Mouse (Mus musculus) lung, postnatal 14 days (tissue): ENCODE results near the gene Col4a4.

Source experiments
- DNase-seq: peaks from one replicate; pipeline ENCODE4 v3.0.0; 2021

Gene Col4a4

DNA sequence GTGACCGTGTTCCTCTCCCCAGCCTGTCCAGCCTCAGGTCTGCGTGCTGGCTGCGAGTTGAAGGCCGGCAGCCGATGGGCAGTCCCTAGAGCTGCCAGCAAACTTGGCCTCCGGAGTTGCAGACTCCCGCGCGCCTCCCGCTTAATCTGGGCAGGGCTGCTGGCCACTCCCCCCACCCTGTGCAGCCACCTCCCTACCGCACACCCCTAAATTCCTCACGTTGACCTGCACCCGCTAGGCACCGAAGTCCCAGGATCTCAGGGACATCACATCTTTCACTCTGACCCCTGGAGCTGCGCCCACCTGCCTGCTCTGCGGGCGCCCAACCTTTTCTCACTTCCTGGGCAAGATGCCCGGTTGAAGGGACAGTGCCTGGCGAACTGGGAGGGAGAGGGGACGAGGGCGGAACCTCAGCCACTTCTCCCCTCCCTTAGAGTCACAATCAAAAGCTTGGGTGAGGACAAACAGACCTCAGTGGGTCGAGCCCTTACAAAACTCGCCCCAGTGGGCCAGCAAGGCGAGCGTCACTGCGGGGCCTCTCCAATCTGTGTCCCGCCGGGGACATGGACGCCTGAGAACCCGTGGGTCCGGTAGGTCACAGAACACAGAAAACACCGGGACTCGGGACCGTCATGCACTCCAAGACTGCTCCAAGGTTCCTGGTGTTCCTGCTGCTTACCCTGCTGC, at the start of gene Col4a4, which contains the start of gene Col4a3:
Col4a4 (minus strand) TSS at position 137 of the 687 bp plus-strand sequence.
Col4a3 (plus strand) TSS at position 209 of the 687 bp plus-strand sequence.
- peak; percentile 65 for DNase-seq

DNA sequence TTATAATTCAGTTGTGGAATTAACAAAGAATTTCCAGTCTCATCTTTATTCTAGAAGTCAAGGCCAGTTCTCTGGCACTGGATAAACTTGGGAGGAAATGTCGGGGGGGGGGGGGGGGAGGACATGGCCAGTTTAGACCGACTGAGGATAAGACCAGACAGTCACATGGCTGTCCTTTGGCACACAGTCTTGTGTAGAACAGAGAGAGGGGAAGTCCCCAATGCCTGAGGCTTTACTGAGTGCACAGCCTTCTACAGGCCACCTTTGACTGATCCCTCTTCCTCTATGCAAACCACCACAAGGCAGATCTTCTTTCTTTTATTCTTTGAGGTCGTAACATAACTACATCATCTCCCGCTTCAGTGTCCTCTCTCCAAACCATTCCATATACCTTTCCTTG, 49.7 kb upstream of the Col4a4 start:
- DNase-seq, result no peak

GRCm38 (mm10) chr1:82635254-82635620, 48.6 kb upstream of the Col4a4 start:
- no peak for DNase-seq

- DNase-seq, result peak; percentile 69
These were observed 48.0 kb upstream of the Col4a4 start for GRCm38 (mm10) chr1:82634545-82635253.

GRCm38 (mm10) chr1:82631169-82631792, 44.6 kb upstream of the Col4a4 start:
- no peak for DNase-seq

DNA sequence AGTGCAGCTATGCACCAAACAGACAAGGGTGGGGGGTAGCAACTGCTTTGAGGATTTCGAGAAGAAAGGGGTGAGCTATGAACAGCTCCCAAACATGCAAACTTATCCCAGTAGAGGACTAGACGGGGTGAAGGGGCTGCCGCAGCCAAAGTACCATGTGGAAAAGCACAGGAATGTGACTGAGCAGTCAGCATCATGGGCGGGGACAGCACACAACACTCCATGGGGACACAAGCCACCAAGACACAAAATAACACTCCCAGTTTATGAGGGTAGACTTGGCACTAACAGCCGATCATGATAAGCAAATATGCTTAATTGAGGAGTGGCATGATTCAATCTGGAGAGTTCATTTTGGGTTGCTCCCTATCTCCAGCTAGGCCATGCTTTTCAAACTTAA, 42.8 kb upstream of the Col4a4 start:
- DNase-seq, result no peak

GRCm38 (mm10) chr1:82627652-82628051, 41.0 kb upstream of the Col4a4 start:
- no peak for DNase-seq

DNA sequence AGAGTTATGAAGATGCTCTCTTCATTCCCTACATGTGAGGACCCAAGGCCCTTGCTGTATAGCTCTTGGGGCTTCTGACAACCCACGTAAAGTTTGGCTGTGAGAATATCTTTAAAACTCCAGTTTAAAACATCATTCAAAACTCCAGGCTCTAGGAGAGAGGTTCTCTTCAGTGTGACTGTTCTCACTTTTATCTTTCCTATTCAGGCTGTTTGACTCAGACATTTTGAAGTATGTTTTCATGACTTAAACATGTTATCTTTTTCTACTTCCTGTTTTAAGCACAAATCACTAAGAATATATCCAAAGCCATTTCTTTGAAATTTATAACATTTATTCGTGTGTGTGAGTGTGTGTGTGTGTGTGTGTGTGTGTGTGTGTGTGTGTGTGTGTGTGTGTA, 38.8 kb upstream of the Col4a4 start:
- no peak for DNase-seq

- no peak for DNase-seq
These were observed 38.3 kb upstream of the Col4a4 start for GRCm38 (mm10) chr1:82624934-82625333.

GRCm38 (mm10) chr1:82619981-82620380, 33.3 kb upstream of the Col4a4 start:
- no peak for DNase-seq

DNA sequence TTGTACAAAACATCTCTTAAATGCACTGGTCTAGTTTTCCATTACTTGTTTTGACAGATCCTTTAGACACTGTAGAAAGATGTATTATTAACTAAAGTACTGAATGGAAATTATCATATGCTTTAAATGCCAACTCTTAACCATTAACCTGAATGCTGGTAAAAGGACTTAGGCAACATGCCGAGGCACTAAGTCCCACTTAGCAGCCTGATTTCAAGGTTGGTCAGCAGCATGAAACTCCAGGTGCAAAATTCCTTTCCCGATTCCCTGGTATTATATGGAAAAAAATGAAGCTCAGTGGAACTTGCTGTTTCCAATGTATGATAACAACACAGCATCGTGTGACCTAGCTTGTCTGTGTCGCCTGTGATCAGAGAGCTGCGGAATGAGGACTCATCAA, 31.9 kb upstream of the Col4a4 start:
- DNase-seq, result no peak

DNA sequence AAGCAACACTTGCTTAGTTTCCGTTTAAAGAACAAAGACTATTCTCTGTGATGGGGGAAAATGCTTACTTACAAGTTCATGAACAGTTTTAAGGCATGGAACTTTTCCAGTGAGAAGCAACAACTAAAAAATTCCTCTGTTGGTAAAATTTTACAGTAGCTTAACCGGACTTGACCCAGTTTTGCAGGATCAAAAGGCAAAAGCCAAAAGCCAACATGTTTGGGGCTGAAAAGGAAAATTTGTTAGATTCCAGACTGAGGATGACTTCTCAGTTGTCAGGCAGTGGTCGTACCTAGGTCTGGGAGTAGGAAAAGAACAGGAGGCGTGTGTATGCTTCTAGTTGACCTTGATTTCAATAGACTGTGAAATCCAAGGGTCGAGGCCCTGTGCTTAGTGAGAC, 31.4 kb upstream of the Col4a4 start:
- no peak for DNase-seq

DNA sequence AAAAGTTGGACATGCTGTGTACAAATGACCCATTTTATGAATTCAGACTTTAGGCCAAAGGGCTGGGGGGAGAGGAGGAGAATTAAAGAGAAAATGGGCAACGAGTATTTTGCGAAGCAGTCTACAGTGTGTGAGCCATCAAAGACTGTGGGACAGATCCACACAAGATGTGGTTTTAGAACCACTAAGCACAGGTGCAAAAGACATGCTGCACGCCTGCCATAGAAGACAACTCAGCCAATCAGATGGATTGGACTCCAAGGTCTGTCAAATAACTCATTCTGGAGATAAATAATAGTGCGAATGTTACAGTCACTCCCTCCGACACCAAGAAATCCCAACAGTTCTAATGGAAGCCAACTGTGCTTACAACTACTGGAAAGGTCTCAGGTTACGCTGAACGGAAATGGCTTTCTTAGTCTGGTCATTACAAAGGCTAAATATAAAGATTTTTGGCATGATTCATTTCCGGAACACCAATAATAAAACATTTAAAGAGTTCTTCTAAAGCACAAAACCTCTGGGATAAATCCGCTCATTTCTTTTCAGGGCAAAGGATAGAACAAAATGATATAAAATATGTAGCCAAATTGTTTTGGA, 25.5 kb upstream of the Col4a4 start:
- DNase-seq, result no peak

DNA sequence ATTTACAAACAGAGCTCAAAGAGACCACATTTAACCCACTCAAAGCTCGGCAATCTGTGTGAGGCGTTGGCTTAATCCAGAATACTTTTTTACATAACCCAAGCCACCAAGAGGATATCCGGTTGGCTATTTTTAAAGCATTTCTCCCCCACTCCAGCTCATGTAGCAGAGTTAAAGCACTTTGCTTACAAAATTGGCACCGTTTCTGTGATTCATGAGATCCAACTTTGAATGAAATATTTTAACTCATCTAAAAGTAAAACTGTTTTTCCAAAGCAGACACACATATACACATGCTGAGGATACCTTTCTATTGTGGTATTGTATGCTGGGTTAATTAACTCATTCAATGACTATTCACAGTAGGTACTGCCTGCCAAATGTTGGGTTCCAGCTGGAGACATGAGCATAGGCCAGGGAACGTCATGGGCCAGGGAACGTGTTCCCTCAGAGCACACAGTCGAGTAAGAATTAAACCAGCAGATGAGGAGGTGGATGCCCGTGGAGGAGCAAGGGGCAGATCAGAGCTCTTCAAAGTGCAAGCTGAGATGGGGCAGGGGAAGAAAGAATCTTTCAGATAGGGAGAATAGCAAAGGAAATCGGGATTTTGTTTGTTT, 22.1 kb upstream of the Col4a4 start:
- no peak for DNase-seq

GRCm38 (mm10) chr1:82605856-82606255, 19.2 kb upstream of the Col4a4 start:
- DNase-seq, result no peak

DNA sequence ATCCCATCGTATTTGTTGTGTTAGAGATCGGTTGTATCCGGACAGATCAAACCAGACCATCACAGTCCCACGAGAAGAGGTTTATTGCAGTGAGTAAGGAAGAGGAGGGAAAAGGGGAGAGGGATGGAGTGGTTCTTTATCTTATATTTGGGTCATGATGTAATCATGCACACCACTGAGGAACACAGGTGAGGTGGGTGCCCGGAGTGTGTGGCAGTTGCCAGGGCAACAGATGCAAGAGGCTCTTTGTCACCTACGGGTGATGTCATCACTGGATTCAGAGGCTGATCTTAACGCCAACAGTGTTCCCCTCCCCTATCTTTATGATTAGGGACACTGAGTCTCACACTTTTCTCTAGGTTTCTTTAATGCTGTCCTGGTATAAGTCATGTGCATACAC, 18.7 kb upstream of the Col4a4 start:
- DNase-seq, result no peak

- DNase-seq, result no peak
These were observed 16.7 kb upstream of the Col4a4 start for GRCm38 (mm10) chr1:82603198-82603950.

- DNase-seq, result peak; percentile 76
These were observed 10.4 kb upstream of the Col4a4 start for GRCm38 (mm10) chr1:82596864-82597596.

- DNase-seq, result no peak
These were observed 3.6 kb upstream of the Col4a4 start for GRCm38 (mm10) chr1:82590266-82590665.

GRCm38 (mm10) chr1:82585981-82586380, 668 bp downstream of the Col4a4 start:
- DNase-seq, result no peak

GRCm38 (mm10) chr1:82578320-82578719, 8.3 kb downstream of the Col4a4 start:
- peak; percentile 19 for DNase-seq

- peak; percentile 88 for DNase-seq
These were observed 8.7 kb downstream of the Col4a4 start for GRCm38 (mm10) chr1:82577915-82578314.
